Mouse (Mus musculus) limb, embryonic 11.5 days (tissue): ENCODE measurements around the gene Patj. TPM values are rescaled to one million over a fixed set of nuclear protein-coding genes. Genes with fewer than 3 reads are reported as not detected.

Experiments
- ATAC-seq: fragments of 200-750 bp; cut with Nextera tagmentation; 2 replicates; pipeline ENCODE4 v1.8.0; 2017; ENCODE audit warnings: low read depth; ENCODE audit not compliant: insufficient number of reproducible peaks, low FRiP score, low TSS enrichment
- DNase-seq: peaks from one replicate; pipeline ENCODE4 v3.0.0-alpha.2; 2015; ENCODE audit warnings: low spot score
- H3K27ac ChIP-seq: fragments of 300-500 bp; sonication (generic); replicated peaks from 2 replicates; pipeline ENCODE4 v1.5.1; 2014; ENCODE audit warnings: low read depth, mild to moderate bottlenecking, low read length
- H3K27me3 ChIP-seq: fragments of 300-500 bp; sonication (generic); 2 replicates; pipeline ENCODE4 v1.6.1; 2014; ENCODE audit warnings: mild to moderate bottlenecking, low read length, mixed read lengths; ENCODE audit not compliant: control insufficient read depth, insufficient read depth
- H3K36me3 ChIP-seq: fragments of 300-500 bp; sonication (generic); 2 replicates; pipeline ENCODE4 v1.6.1; 2014; ENCODE audit warnings: mild to moderate bottlenecking, low read length, moderate library complexity, mixed read lengths; ENCODE audit not compliant: control insufficient read depth, insufficient read depth
- H3K4me1 ChIP-seq: fragments of 300-500 bp; sonication (generic); 2 replicates; pipeline ENCODE4 v1.6.1; 2014; ENCODE audit warnings: low read length, mixed read lengths; ENCODE audit not compliant: control insufficient read depth, insufficient read depth
- H3K4me2 ChIP-seq: fragments of 300-500 bp; sonication (generic); 2 replicates; pipeline ENCODE4 v1.6.1; 2014; ENCODE audit warnings: low read depth, mild to moderate bottlenecking, moderate library complexity; ENCODE audit not compliant: severe bottlenecking
- H3K4me3 ChIP-seq: fragments of 300-500 bp; sonication (generic); 2 replicates; pipeline ENCODE4 v1.5.1; 2014; ENCODE audit warnings: low read depth, low read length
- H3K9ac ChIP-seq: fragments of 300-500 bp; sonication (generic); 2 replicates; pipeline ENCODE4 v1.6.1; 2014; ENCODE audit warnings: mild to moderate bottlenecking, low read length
- H3K9me3 ChIP-seq: fragments of 300-500 bp; sonication (generic); 2 replicates; pipeline ENCODE4 v1.6.1; 2016; ENCODE audit warnings: low read length; ENCODE audit not compliant: control insufficient read depth
- WGBS: fragments of 180-500 bp; shearing (Covaris S2); extraction: QIAGEN DNeasy Blood & Tissue Kit; methylation state at CpG from one replicate; pipeline ENCODE4 v1.1.7; 2014; 5-methylcytosine and 5-hydroxymethylcytosine counted together
- polyA plus RNA-seq: library from polyadenylated mRNA; unstranded; fragments of >200 nt; fragmentation: Nextera tagmentation; extraction: Ambion mirVana; gene quantifications from 2 replicates; pipeline ENCODE4 v1.2.1, GENCODE M21; 2014

The Patj gene
- polyA plus RNA-seq, 1 experiment from 2014 or later, result 19.4 TPM

GRCm38 (mm10) chr4:98478005-98478404 lies 82.4 kb downstream of the Patj start:
- H3K4me3 ChIP-seq, result no peak overlapping the region
- H3K9ac ChIP-seq, result no peak overlapping the region
- H3K27me3 ChIP-seq, result no peaks in the 10 kb centered on the region
- WGBS, result 67% methylated on average over 3 of the region's 3 CpGs
- no peak overlapping the region for H3K27ac ChIP-seq
- ATAC-seq (no peak), DNase-seq (no peak)
- H3K4me1 ChIP-seq, result no peaks in the 10 kb centered on the region
- H3K9me3 ChIP-seq, result no peaks in the 10 kb centered on the region
- H3K4me2 ChIP-seq, result no peak overlapping the region
- no peaks in the 10 kb centered on the region for H3K36me3 ChIP-seq

GRCm38 (mm10) chr4:98486475-98486874 lies 90.9 kb downstream of the Patj start:
- Histone ChIP-seq H3K27me3 (no peaks in the 10 kb centered on the region), H3K9me3 (no peaks in the 10 kb centered on the region), H3K4me3 (no peak overlapping the region), H3K4me2 (no peak overlapping the region), H3K9ac (no peak overlapping the region), H3K4me1 (no peaks in the 10 kb centered on the region), H3K36me3 (no peaks in the 10 kb centered on the region), H3K27ac (no peak overlapping the region)
- ATAC-seq, result no peak
- DNase-seq, result no peak
- WGBS, result 77% methylated on average over 3 of the region's 3 CpGs

GRCm38 (mm10) chr4:98486901-98487300 lies 91.3 kb downstream of the Patj start:
- Histone ChIP-seq H3K4me1 (no peaks in the 10 kb centered on the region), H3K27me3 (no peaks in the 10 kb centered on the region), H3K9me3 (no peaks in the 10 kb centered on the region), H3K9ac (no peak overlapping the region), H3K4me3 (no peak overlapping the region), H3K36me3 (no peaks in the 10 kb centered on the region), H3K27ac (no peak overlapping the region), H3K4me2 (no peak overlapping the region)
- no peak for ATAC-seq
- 83% methylated on average over 4 of the region's 4 CpGs for WGBS
- no peak for DNase-seq

GRCm38 (mm10) chr4:98489386-98489785 lies 93.8 kb downstream of the Patj start:
- H3K4me1 ChIP-seq, result no peaks in the 10 kb centered on the region
- no peaks in the 10 kb centered on the region for H3K36me3 ChIP-seq
- no peak overlapping the region for H3K27ac ChIP-seq
- no peak overlapping the region for H3K9ac ChIP-seq
- WGBS, result 38% methylated on average over 1 of the region's 1 CpGs
- no peak for DNase-seq
- ATAC-seq, result no peak
- no peaks in the 10 kb centered on the region for H3K9me3 ChIP-seq
- H3K4me3 ChIP-seq, result no peak overlapping the region
- no peak overlapping the region for H3K4me2 ChIP-seq
- no peaks in the 10 kb centered on the region for H3K27me3 ChIP-seq

- Histone ChIP-seq H3K36me3 (no peaks in the 10 kb centered on the region), H3K9me3 (no peaks in the 10 kb centered on the region), H3K4me1 (no peaks in the 10 kb centered on the region), H3K4me2 (no peak overlapping the region), H3K9ac (no peak overlapping the region), H3K27ac (no peak overlapping the region), H3K4me3 (no peak overlapping the region), H3K27me3 (no peaks in the 10 kb centered on the region)
- ATAC-seq (no peak), DNase-seq (no peak)
- 92% methylated on average over 4 of the region's 4 CpGs for WGBS
Measured at GRCm38 (mm10) chr4:98498341-98498740, 102.8 kb downstream of the Patj start.

- no peak for ATAC-seq
Measured at GRCm38 (mm10) chr4:98500182-98500581, 104.6 kb downstream of the Patj start.

GRCm38 (mm10) chr4:98500875-98501274 lies 105.3 kb downstream of the Patj start:
- no peak overlapping the region for H3K27ac ChIP-seq
- no peaks in the 10 kb centered on the region for H3K36me3 ChIP-seq
- H3K4me3 ChIP-seq, result no peak overlapping the region
- DNase-seq, result no peak
- no peaks in the 10 kb centered on the region for H3K27me3 ChIP-seq
- no peak for ATAC-seq
- H3K4me1 ChIP-seq, result no peaks in the 10 kb centered on the region
- WGBS, result 88% methylated on average over 2 of the region's 2 CpGs
- H3K4me2 ChIP-seq, result no peak overlapping the region
- H3K9me3 ChIP-seq, result no peaks in the 10 kb centered on the region
- H3K9ac ChIP-seq, result no peak overlapping the region

More at GRCm38 (mm10) chr4:98500182-98500581, 104.6 kb downstream of the Patj start:
- Histone ChIP-seq H3K4me2 (no peak overlapping the region), H3K4me1 (no peaks in the 10 kb centered on the region), H3K9ac (no peak overlapping the region), H3K36me3 (no peaks in the 10 kb centered on the region), H3K27ac (no peak overlapping the region), H3K9me3 (no peaks in the 10 kb centered on the region), H3K4me3 (no peak overlapping the region), H3K27me3 (no peaks in the 10 kb centered on the region)
- no peak for DNase-seq
- 73% methylated on average over 5 of the region's 5 CpGs for WGBS

GRCm38 (mm10) chr4:98504743-98505142 lies 109.2 kb downstream of the Patj start:
- DNase-seq, result no peak
- no peaks in the 10 kb centered on the region for H3K27me3 ChIP-seq
- ATAC-seq, result no peak
- no peaks in the 10 kb centered on the region for H3K36me3 ChIP-seq
- no peaks in the 10 kb centered on the region for H3K9me3 ChIP-seq
- no peak overlapping the region for H3K4me3 ChIP-seq
- no peak overlapping the region for H3K9ac ChIP-seq
- no peak overlapping the region for H3K4me2 ChIP-seq
- 71% methylated on average over 3 of the region's 3 CpGs for WGBS
- no peaks in the 10 kb centered on the region; the same call in 1 of the 2 replicates for H3K4me1 ChIP-seq
- H3K27ac ChIP-seq, result no peak overlapping the region
